Mouse (Mus musculus): ENCODE data around the gene Atp6v1fnb. TPM values are rescaled to one million over a fixed set of nuclear protein-coding genes. Genes with fewer than 3 reads are reported as not detected.
A peak's percentile ranks its signal among the peaks of the same experiment; 100 is the strongest.

The Atp6v1fnb gene
- polyA plus RNA-seq, 1 experiment from 2014 or later = not detected

DNA sequence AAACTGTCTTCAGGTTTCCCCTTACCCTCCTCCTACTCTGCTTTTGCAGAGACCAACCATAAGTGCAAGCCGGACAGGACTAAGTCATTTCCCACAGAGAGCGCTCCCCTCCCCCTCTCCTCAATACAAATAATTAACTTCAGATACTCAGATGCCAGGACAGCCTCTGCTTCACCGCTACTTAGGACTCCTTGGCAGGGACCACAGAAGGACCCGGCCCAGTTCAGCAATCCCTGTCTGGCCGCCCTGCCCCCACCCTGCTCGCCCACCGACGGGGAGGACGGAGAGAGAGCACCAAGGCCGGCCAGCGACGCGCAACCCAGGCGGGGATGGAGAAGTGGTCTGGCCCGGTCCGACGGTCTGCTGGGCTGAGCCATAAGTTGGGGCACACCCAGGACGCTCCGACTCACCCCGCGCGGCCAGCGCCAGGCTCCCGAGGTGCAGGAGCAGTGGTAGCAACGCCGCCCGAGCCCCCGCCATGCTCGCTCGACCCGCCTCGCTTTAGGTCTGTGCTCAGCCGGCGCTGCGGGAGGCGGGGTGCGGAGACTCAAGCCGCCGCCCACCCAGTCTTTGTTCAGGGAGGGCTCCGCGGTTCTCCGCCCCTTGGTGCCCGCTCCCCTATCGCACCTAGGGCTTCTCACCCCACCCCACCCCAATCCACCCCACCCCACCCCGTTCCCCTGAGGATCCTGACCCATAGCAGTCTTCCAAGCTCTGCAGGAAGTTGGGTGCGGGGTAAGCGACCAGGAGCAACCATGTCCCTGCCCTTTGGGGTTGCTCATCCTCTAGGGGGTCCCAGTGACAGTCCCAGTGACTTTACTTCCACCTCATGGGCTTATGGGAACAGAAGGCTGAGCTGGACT, 36.4 kb downstream of the Atp6v1fnb start, which contains the start of gene Kcp:
Gene Kcp, minus strand, starts transcription at position 506 of the 863 bp plus-strand sequence.
- H3K27ac ChIP-seq (ENCODE audit: low read length) = no peak within 1 kb of the TSS

DNA sequence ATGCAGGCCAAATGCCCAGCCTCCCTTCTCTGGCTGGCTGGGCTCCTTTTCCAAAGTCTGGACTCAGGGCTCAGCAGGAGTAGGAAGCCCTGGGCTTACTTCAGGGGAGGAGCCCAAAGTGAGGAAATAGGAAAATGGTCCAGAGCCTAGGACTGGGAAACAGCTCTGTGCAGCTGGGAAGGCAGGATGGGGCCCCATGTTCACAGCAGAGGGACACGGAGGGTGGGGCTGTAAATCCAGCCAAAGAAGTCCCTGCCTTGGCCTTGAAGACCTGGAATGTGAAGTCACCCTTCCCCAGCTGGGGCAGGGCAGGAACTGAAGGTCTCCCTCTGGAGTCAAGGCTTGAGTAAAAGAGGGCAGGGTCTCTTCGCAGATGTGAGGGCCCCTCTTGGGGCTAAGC, 37.8 kb downstream of the Atp6v1fnb start:
- Histone ChIP-seq H3K9ac (replicated peaks; ENCODE audit: low read depth) (no peak overlapping the region), H3K4me2 (replicated peaks; ENCODE audit: low read depth, low read length) (no peak overlapping the region), H3K27ac (ENCODE audit: low read length) (no peak overlapping the region), H3K9me3 (ENCODE audit: low read length) (no peaks in the 10 kb centered on the region), H3K27me3 (replicated peaks; ENCODE audit: insufficient read depth, low read length) (peaks cover 3% of the 10 kb centered on the region; the same call in 1 of the 2 replicates), H3K36me3 (ENCODE audit: insufficient read depth, low read length) (no peaks in the 10 kb centered on the region), H3K4me1 (ENCODE audit: insufficient read depth, low read depth, low read length) (peaks cover 4% of the 10 kb centered on the region; the same call in 1 of the 2 replicates), H3K4me3 (ENCODE audit: low read depth, low read length) (no peak overlapping the region)
- no peak for ATAC-seq
- 41% methylated on average over 2 of the region's 2 CpGs for WGBS
- TF ChIP-seq EP300 (IDR thresholded peaks at IDR 0.05) = no peak
- TF ChIP-seq CTCF (IDR thresholded peaks at IDR 0.05) = no peak
- no peak for DNase-seq (ENCODE audit: low spot score)

More for the DNA sequence above, 36.4 kb downstream of the Atp6v1fnb start, which contains the start of gene Kcp:
- Histone ChIP-seq H3K27me3 (replicated peaks; ENCODE audit: insufficient read depth, low read length) (peaks cover 3% of the 10 kb centered on the region; the same call in 1 of the 2 replicates), H3K9me3 (ENCODE audit: low read length) (no peaks in the 10 kb centered on the region), H3K9ac (replicated peaks; ENCODE audit: low read depth) (no peak within 1 kb of the TSS), H3K4me1 (ENCODE audit: insufficient read depth, low read depth, low read length) (peaks cover 1% of the 10 kb centered on the region; the same call in 1 of the 2 replicates), H3K36me3 (ENCODE audit: insufficient read depth, low read length) (no peaks in the 10 kb centered on the region), H3K4me2 (replicated peaks; ENCODE audit: low read depth, low read length) (peak within 1 kb of the TSS; percentile 66), H3K4me3 (ENCODE audit: low read depth, low read length) (peak within 1 kb of the TSS; percentile 42)
- ATAC-seq (peak; percentile 48), DNase-seq (ENCODE audit: low spot score) (peak; percentile 42)
- no peak for TF ChIP-seq EP300 (IDR thresholded peaks at IDR 0.05)
- TF ChIP-seq CTCF (IDR thresholded peaks at IDR 0.05) = no peak
- under 1% methylated on average over 42 of the region's 47 CpGs for WGBS

DNA sequence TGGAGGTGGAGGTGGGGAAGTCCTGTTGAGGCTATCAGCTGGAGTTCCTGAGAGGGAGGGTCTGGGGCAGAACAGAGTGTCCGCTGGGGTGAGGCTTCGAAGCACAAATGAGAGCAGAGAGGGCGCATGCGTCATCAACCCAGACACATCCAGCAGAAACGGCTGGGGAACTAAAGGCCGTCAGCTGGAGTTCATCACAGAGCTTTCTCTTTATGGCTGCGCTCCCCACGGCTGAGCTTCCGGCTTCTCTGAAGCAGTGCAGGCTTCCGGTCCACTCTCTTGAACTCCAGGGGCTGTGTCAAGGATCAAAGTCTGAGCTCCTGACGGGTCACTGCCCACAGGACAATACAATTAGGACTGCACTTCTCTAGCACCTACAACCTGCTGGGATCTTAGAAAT, 42.0 kb downstream of the Atp6v1fnb start:
- TF ChIP-seq CTCF (IDR thresholded peaks at IDR 0.05) (no peak), EP300 (IDR thresholded peaks at IDR 0.05) (no peak)
- WGBS = 0% methylated on average over 11 of the region's 11 CpGs
- Histone ChIP-seq H3K4me2 (replicated peaks; ENCODE audit: low read depth, low read length) (peak overlapping the region; percentile 47), H3K9me3 (ENCODE audit: low read length) (no peaks in the 10 kb centered on the region), H3K9ac (replicated peaks; ENCODE audit: low read depth) (no peak overlapping the region), H3K4me3 (ENCODE audit: low read depth, low read length) (0 out of 2 replicates have a peak overlapping the region, but pooled peaks have one; percentile 0), H3K4me1 (ENCODE audit: insufficient read depth, low read depth, low read length) (peaks cover 4% of the 10 kb centered on the region; the same call in 1 of the 2 replicates), H3K27ac (ENCODE audit: low read length) (no peak overlapping the region; the same call in 1 of the 2 replicates), H3K27me3 (replicated peaks; ENCODE audit: insufficient read depth, low read length) (no peaks in the 10 kb centered on the region; the same call in 1 of the 2 replicates), H3K36me3 (ENCODE audit: insufficient read depth, low read length) (no peaks in the 10 kb centered on the region)
- DNase-seq (ENCODE audit: low spot score) = peak; percentile 92
- ATAC-seq = peak; percentile 81

DNA sequence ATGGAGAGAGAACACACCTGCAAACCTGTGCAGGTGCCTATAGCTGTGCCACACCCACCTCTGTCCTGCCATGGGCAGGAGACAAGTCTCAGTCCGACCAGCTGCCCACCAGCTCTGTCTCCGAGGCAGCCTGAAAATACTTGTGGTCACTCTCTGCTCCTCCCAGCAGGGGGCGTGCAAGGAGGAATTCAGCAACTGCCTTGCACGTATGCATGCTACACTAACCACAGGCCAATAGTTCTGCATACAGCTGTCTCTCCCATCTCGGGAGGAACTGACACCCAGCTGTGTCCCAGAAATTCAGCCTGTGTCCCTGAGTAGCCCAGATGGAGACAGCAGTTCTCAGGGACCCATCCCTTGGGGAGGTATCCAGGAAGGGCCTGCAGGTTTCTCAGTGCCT, 45.9 kb downstream of the Atp6v1fnb start:
- no peaks in the 10 kb centered on the region for H3K36me3 ChIP-seq (ENCODE audit: insufficient read depth, low read length)
- H3K9me3 ChIP-seq (ENCODE audit: low read length) = no peaks in the 10 kb centered on the region
- no peak overlapping the region for H3K9ac ChIP-seq (replicated peaks; ENCODE audit: low read depth)
- H3K4me3 ChIP-seq (ENCODE audit: low read depth, low read length) = no peak overlapping the region
- no peaks in the 10 kb centered on the region for H3K27me3 ChIP-seq (replicated peaks; ENCODE audit: insufficient read depth, low read length)
- DNase-seq (ENCODE audit: low spot score) = peak; percentile 78
- WGBS = 4% methylated on average over 5 of the region's 5 CpGs
- H3K4me1 ChIP-seq (ENCODE audit: insufficient read depth, low read depth, low read length) = peaks cover 4% of the 10 kb centered on the region; the same call in 1 of the 2 replicates
- H3K4me2 ChIP-seq (replicated peaks; ENCODE audit: low read depth, low read length) = no peak overlapping the region
- TF ChIP-seq CTCF (IDR thresholded peaks at IDR 0.05) (peak; percentile 91), EP300 (IDR thresholded peaks at IDR 0.05) (no peak)
- ATAC-seq = peak; percentile 57
- H3K27ac ChIP-seq (ENCODE audit: low read length) = no peak overlapping the region

DNA sequence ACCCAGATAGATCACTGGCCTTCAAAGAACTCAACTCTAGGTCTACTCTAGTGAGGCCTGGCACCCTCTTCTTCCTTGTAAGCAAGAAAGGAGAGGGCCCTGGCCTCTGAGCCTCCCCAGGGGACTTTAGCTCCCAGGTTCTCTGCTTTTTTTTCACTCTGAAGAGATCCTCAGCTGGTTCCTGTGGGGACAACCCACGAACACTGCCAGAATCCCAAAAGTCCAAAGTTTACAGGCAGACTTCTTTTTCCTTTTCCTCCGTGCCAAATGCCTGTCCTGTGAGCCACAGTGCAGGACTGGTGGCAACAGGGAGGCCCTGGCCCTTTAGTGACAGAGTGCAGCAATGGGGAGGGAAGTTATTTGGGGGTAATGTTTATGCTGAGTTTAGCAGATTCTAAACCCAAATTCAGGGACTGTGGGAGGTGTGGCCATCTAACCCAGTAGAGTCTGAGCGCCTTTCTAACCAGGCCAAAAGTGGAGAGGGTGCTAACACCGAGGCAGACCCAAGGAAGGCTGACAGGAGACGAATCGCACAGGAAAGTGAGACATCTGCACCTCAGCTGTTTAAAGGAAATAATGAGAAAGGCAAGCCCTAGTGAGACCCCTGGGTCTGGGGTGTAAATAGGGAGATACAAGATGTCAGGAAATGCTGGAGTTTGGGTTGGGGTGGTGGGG, 51.5 kb downstream of the Atp6v1fnb start:
- Histone ChIP-seq H3K4me2 (replicated peaks; ENCODE audit: low read depth, low read length) (no peak overlapping the region), H3K27me3 (replicated peaks; ENCODE audit: insufficient read depth, low read length) (peaks cover 11% of the 10 kb centered on the region), H3K9ac (replicated peaks; ENCODE audit: low read depth) (no peak overlapping the region), H3K4me1 (ENCODE audit: insufficient read depth, low read depth, low read length) (peaks cover 8% of the 10 kb centered on the region), H3K36me3 (ENCODE audit: insufficient read depth, low read length) (no peaks in the 10 kb centered on the region), H3K4me3 (ENCODE audit: low read depth, low read length) (no peak overlapping the region), H3K9me3 (ENCODE audit: low read length) (no peaks in the 10 kb centered on the region), H3K27ac (ENCODE audit: low read length) (no peak overlapping the region)
- DNase-seq (ENCODE audit: low spot score) = no peak
- TF ChIP-seq CTCF (IDR thresholded peaks at IDR 0.05) = no peak
- TF ChIP-seq EP300 (IDR thresholded peaks at IDR 0.05) = no peak
- WGBS = 58% methylated on average over 6 of the region's 6 CpGs
- no peak for ATAC-seq

Other genes starting within 250 kb of the Atp6v1fnb start
- 126 and 150 TPM in 2 replicates for gene Hilpda, start 198.9 kb upstream of the Atp6v1fnb start, polyA plus RNA-seq (2015; fragmentation: Nextera tagmentation; extraction: Ambion mirVana)
- gene Fam71f2, start 191.8 kb upstream of the Atp6v1fnb start, polyA plus RNA-seq (2015; fragmentation: Nextera tagmentation; extraction: Ambion mirVana) = 0.79 and 1.2 TPM in 2 replicates
- not detected in 2 replicates for gene Fam71f1, start 152.3 kb upstream of the Atp6v1fnb start, polyA plus RNA-seq (2015; fragmentation: Nextera tagmentation; extraction: Ambion mirVana)
- gene Calu, start 123.4 kb upstream of the Atp6v1fnb start, polyA plus RNA-seq (2015; fragmentation: Nextera tagmentation; extraction: Ambion mirVana) = 232 and 238 TPM in 2 replicates
- gene Opn1sw, start 83.0 kb upstream of the Atp6v1fnb start, polyA plus RNA-seq (2015; fragmentation: Nextera tagmentation; extraction: Ambion mirVana) = 0.30 and 0.56 TPM in 2 replicates
- gene Ccdc136, start 75.1 kb upstream of the Atp6v1fnb start, polyA plus RNA-seq (2015; fragmentation: Nextera tagmentation; extraction: Ambion mirVana) = 3.0 and 4.6 TPM in 2 replicates
- 1.2 and 1.5 TPM in 2 replicates for gene Flnc, start 38.2 kb upstream of the Atp6v1fnb start, polyA plus RNA-seq (2015; fragmentation: Nextera tagmentation; extraction: Ambion mirVana)
- gene Atp6v1f, start 3.7 kb upstream of the Atp6v1fnb start, polyA plus RNA-seq (2015; fragmentation: Nextera tagmentation; extraction: Ambion mirVana) = 264 and 293 TPM in 2 replicates
- 4.0 and 4.8 TPM in 2 replicates for gene Kcp, start 36.5 kb downstream of the Atp6v1fnb start, polyA plus RNA-seq (2015; fragmentation: Nextera tagmentation; extraction: Ambion mirVana)
- 8.5 and 8.6 TPM in 2 replicates for gene Irf5, start 55.2 kb downstream of the Atp6v1fnb start, polyA plus RNA-seq (2015; fragmentation: Nextera tagmentation; extraction: Ambion mirVana)
- gene Tnpo3, start 138.4 kb downstream of the Atp6v1fnb start, polyA plus RNA-seq (2015; fragmentation: Nextera tagmentation; extraction: Ambion mirVana) = 38.3 and 39.5 TPM in 2 replicates
- gene Tspan33, start 222.8 kb downstream of the Atp6v1fnb start, polyA plus RNA-seq (2015; fragmentation: Nextera tagmentation; extraction: Ambion mirVana) = 3.9 and 4.0 TPM in 2 replicates